Mouse (Mus musculus) macrophage (primary cell): Measurements from ENCODE around the gene Klf3. TPM values are rescaled to one million over a fixed set of nuclear protein-coding genes. Genes with fewer than 3 reads are reported as not detected.
"Not testable (repeated sequence)": the region's sequence is repeated elsewhere in the genome, so short reads cannot be mapped to it uniquely, and the experiment has no call there.

Experiments used
- H3K27ac ChIP-seq: fragments of 350-480 bp; formaldehyde crosslinking; 2 replicates; pipeline ENCODE4 v1.9.0; 2021
- H3K36me3 ChIP-seq: fragments of 350-480 bp; formaldehyde crosslinking; 2 replicates; pipeline ENCODE4 v1.9.0; 2021; ENCODE audit errors: inconsistent target
- H3K4me3 ChIP-seq: fragments of 350-480 bp; formaldehyde crosslinking; 2 replicates; pipeline ENCODE4 v1.9.0; 2021; ENCODE audit errors: inconsistent target
- H3K79me2 ChIP-seq: fragments of 350-480 bp; formaldehyde crosslinking; 2 replicates; pipeline ENCODE4 v1.9.0; 2021; ENCODE audit errors: inconsistent target
- WGBS: methylation state at CpG from one replicate; pipeline ENCODE4 v1.1.7; 2026; ENCODE audit warnings: inconsistent platforms; ENCODE audit not compliant: missing documents; 5-methylcytosine and 5-hydroxymethylcytosine counted together
- polyA plus RNA-seq: library from polyadenylated mRNA; stranded (reverse); fragments of 250-400 nt; gene quantifications from 3 replicates; pipeline ENCODE4 v1.2.4, GENCODE M21; 2018; ENCODE audit warnings: inconsistent platforms

Klf3 gene
- polyA plus RNA-seq, 1 experiment from 2014 or later: 50.9 TPM

DNA sequence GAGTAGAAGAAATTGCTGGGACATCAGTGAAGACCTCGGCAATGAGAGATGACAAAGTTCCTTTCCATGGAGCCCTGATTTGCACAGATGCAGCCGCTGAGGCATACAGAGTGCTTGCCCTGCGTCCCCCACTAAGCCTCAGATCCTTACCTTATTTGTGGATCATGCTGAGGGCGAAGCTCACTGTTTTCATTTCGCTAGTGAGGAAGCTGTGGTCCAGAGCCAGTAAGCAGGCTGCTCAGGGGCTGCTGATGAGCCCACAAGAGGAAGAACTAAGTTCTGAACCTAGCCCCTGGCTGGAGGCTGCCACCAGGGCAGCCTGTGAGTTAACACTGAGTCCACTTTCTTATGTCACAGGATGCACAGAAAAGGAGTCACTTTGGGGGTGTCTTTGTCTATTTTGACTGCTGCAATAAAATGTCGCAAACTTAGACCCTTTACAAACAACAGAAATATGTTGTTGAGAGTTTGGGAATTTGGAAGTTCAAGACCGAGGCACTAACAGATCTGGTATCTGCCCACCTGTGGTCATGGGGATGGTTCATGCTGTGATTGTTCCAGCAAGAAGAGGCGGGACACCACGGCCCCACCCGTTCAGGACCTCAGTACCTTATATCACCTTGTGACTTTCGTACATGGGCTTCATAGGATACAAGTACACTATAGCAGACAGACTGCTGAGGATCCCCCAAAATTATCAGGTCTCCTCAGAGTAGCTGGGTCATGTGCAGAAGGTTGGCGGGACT, 62.2 kb downstream of the Klf3 start:
- H3K79me2 ChIP-seq: no peaks in the 10 kb centered on the region
- 62% methylated on average over 12 of the region's 12 CpGs for WGBS
- no peak overlapping the region for H3K4me3 ChIP-seq
- no peaks in the 10 kb centered on the region for H3K36me3 ChIP-seq
- H3K27ac ChIP-seq: peak overlapping the region; percentile 28

DNA sequence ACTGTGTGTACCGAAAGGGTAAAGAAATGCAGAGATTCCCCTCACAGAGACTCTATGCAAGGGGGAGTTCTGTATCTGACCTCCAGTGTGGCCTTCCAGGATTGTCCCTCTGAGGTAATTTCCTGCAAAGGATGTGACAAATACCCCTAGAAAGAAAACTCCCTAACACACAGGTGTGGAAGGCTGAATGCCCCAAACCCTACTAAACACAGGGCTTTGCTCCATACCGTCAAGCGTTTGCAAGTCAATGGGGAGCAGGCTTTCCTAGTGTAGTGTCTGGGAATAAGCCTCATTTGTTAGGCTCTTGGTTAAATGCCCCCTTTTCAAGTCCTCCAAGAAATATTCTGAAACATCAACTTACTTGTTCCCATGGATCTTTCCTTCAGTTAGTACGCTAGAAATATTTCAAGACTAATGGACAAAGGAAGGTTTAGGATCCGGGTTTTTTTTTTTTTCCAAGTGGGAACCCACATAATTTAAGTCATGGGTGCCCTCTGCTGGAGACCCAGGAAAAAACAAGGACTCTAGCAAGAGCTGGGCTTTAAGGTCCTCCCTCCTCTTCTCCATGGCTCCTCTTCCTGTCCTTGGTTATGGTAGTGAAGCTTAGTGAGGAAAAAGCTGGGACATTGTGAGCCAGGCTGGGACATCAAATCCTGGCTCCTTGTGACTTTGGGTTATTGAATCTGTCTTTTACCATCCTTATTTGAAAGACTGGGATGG, 63.3 kb downstream of the Klf3 start:
- 58% methylated on average over 5 of the region's 5 CpGs for WGBS
- H3K79me2 ChIP-seq: no peaks in the 10 kb centered on the region
- no peak overlapping the region for H3K27ac ChIP-seq
- H3K36me3 ChIP-seq: no peaks in the 10 kb centered on the region
- no peak overlapping the region for H3K4me3 ChIP-seq

DNA sequence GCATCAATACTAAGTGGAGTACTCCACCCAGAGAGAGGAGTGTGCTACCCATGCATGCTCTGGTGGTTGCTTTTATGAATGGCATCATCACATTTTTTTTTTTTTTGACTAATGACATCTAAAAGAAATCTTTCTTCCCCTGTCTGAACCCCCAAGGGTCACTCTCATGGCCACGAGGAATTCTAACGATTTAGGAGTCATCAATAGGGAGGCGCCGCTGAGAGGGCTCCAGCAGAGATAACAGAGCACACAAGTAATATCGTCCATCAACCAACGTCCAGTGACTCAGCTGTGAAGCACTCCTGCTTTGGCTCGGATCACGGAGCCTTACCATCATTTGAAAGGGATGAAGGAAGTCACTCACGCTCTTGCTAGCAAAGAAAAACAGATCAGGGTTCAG, 63.9 kb downstream of the Klf3 start:
- 86% methylated on average over 9 of the region's 9 CpGs for WGBS
- Histone ChIP-seq H3K4me3 (no peak overlapping the region), H3K36me3 (no peaks in the 10 kb centered on the region), H3K27ac (no peak overlapping the region), H3K79me2 (no peaks in the 10 kb centered on the region)

DNA sequence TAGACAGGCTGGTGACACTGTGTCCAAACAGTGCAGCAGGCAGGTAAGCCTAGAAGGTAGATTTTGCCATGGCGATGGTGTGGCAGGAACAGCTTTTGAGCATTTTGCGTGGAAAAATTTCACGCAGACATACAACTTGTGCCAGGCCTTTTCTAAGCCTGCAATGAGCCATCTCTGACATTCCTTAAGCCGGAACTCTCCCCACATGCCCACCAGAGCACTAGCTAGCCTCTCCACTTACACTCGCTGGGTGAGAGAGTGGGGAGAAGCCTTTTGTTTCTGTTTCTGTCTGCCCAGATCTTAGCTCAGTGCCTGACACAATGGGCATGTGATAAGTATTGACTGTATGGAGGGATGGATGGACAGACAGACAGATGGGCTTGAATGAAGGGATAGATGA, 64.4 kb downstream of the Klf3 start:
- 97% methylated on average over 5 of the region's 5 CpGs for WGBS
- H3K36me3 ChIP-seq: no peaks in the 10 kb centered on the region
- no peak overlapping the region for H3K27ac ChIP-seq
- H3K4me3 ChIP-seq: no peak overlapping the region
- no peaks in the 10 kb centered on the region for H3K79me2 ChIP-seq

DNA sequence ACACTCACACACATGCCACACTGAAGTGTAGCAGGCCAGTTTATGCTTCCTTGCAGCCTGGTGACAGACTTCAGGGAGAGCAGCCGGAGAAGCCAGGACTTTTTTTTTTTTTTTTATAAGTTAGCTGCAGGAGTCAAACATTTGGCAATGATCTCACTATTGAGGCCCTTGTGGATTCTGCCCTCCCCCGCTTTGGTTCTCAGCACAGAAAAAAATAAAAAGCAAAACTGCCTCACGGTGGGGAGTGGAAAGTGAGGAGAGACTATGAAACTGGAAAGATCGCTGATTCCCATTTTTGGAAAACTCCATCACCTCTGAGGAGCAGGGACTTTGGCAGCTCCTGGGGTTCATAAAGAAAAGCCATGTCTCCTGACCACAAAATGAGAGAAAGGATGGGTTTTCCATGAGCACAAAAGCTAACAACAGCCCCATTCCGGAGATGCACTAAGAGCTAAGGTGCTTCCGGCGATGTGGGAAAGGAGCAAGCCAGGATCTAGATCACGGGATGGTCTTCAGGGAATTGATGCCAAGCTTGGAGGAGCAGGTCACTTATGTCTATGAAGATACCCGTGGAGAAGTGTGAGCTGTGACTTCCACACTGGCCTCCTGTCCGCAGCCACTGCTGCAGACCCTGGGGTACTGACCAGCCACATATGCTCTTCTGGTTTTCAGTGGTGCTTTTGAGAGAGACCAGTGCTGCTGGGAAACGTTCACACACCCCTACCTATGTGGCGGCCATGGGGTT, 73.1 kb downstream of the Klf3 start:
- WGBS: 96% methylated on average over 12 of the region's 12 CpGs
- no peak overlapping the region for H3K4me3 ChIP-seq
- no peaks in the 10 kb centered on the region for H3K79me2 ChIP-seq
- H3K36me3 ChIP-seq: no peaks in the 10 kb centered on the region
- no peak overlapping the region for H3K27ac ChIP-seq

DNA sequence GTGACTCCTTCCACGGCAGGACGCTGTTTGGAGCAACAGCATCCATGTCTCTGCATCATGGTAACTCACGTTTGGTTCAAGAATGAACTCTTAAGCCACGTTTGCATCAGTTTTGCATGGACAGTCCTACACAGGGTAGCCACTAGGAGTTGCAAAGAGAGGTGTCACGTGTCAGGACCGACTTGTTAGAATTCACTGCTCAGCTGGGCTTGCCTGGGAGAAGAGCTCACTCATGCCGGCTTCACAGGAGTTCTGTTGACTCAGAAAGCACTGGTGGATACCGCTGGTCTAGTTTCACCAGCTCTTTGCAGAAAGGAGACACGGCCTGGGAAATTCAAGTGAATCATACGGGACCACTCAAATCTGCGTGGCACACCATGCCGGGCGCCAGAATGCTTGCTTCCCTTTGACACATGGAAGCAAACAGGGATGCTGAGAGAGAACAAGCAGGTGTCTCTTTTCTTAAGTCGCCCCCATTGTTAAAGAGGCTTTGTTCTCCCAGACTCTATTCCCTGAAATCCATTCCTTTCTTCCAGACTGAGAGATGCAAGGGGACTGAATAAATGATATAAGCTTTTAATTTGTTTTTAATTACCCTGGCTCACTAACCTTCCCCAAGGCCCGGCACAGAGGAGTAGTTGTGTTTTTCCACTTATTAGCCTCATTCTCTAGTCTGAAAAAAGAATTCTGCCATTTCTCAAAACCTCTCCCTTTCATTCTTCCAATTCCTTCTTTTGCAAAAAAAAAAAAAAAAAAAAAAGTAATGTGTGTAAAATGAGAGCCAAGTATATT, 74.2 kb downstream of the Klf3 start:
- Histone ChIP-seq H3K79me2 (no peaks in the 10 kb centered on the region), H3K4me3 (no peak overlapping the region), H3K27ac (no peak overlapping the region), H3K36me3 (no peaks in the 10 kb centered on the region)
- 92% methylated on average over 15 of the region's 15 CpGs for WGBS

DNA sequence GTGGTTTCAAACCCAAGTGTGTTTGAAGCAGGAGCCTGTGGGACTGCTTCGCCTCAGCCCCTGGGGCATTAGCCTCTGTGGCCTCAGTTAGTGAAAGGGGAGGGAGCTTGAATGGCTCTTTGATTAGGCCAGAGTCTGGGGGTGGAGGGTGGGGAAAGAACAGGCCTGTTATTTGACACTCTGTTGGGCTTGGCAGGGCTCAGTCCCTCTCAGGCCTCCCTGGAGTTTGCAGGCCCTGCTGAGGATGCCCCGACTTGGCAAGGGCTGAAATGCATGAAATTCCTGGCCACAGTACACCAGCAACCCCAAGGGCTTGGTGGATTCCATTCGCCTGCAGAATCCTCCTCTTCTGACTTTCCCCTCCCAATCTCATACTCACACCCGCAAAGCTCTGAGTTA, 74.8 kb downstream of the Klf3 start:
- H3K36me3 ChIP-seq: no peaks in the 10 kb centered on the region
- no peaks in the 10 kb centered on the region for H3K79me2 ChIP-seq
- no peak overlapping the region for H3K4me3 ChIP-seq
- 94% methylated on average over 4 of the region's 4 CpGs for WGBS
- H3K27ac ChIP-seq: no peak overlapping the region

DNA sequence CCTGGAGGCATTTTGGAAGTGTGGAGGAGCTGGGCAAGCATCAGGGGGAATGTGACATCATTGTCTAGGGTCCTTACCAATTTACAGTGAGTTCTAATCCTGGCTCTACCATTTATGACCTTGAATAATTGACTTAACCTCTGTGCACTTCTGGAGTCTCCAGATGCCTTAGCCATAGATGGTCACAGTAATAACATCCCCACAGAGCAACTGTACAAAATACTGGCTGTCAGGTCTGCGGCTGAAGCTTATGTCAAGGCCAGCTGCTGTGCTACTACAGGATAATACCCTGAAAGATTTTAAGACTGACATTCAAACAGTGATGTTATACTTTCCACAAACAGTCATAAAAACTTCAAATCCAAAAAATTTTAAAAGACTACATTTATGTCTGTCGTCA, 75.3 kb downstream of the Klf3 start:
- Histone ChIP-seq H3K79me2 (no peaks in the 10 kb centered on the region), H3K36me3 (no peaks in the 10 kb centered on the region), H3K4me3 (no peak overlapping the region), H3K27ac (no peak overlapping the region)
- 100% methylated on average over 2 of the region's 2 CpGs for WGBS

DNA sequence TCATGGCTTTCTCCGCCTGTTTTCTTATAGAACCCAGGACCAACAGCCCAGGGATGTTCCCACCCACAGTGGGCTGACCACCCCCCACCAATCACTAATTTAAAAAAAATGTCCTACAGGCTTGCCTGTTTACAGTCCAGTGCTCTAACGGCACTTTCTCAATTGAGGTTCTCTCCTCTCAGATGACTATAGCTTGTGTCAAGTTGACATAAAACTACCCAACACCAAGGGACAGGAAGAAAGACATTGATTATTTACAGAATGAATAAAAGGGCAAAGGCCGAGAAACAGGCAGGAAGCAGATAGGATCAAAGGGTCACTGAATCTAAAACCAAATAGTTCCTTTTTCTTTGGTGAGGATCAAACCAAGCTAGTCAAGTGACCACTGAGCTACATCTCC, 76.1 kb downstream of the Klf3 start:
- Histone ChIP-seq H3K4me3 (no peak overlapping the region), H3K36me3 (no peaks in the 10 kb centered on the region), H3K27ac (no peak overlapping the region), H3K79me2 (no peaks in the 10 kb centered on the region)
- 83% methylated on average over 3 of the region's 3 CpGs for WGBS

DNA sequence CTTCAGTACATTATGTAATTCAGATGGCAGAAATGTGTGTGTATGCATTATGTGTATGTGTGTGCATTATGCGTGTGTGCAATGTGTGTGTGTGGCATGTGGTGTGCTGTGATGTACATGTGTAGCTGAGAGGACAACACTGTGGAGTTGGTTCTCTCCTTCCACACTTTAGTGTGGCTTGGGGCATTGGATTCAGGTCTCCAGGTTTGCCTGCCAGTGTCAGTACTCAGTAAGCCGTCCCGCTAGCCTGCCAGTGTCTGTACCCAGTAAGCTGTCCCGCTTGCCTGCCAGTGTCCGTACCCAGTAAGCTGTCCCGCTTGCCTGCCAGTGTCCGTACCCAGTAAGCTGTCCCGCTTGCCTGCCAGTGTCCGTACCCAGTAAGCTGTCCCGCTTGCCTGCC, 78.4 kb downstream of the Klf3 start:
- not testable (repeated sequence) for H3K27ac ChIP-seq, H3K79me2 ChIP-seq, H3K4me3 ChIP-seq, H3K36me3 ChIP-seq
- 90% methylated on average over 1 of the region's 10 CpGs for WGBS

DNA sequence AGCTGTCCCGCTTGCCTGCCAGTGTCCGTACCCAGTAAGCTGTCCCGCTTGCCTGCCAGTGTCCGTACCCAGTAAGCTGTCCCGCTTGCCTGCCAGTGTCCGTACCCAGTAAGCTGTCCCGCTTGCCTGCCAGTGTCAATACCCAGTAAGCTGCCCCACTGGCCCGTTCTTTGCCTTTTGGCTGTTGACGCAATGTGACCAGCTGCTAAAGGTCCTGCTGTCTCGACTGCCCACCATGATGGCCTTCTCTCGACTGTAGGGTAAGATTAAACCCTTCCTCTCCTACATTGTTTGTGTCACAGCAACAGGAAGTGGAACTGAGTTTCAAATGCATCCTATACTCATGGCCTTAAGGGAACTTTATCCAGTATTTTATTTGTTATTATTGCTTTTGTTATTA, 78.8 kb downstream of the Klf3 start:
- H3K79me2 ChIP-seq, H3K4me3 ChIP-seq, H3K27ac ChIP-seq, H3K36me3 ChIP-seq: not testable (repeated sequence)
- WGBS: 75% methylated on average over 6 of the region's 11 CpGs

Other genes with a start within 250 kb of the Klf3 start
- gene Tlr1, start 130.2 kb downstream of the Klf3 start, polyA plus RNA-seq: 71.6 to 79.1 TPM (median 72.3 TPM) in 3 replicates
- gene Tlr6, start 156.7 kb downstream of the Klf3 start, polyA plus RNA-seq: 28.2 to 115 TPM (median 31.4 TPM) in 3 replicates
- gene Fam114a1, start 166.7 kb downstream of the Klf3 start, polyA plus RNA-seq: 12.5 to 16.6 TPM (median 14.3 TPM) in 3 replicates